Mouse (Mus musculus): ENCODE results near the gene Vmn2r47. TPM values are rescaled to one million over a fixed set of nuclear protein-coding genes. Genes with fewer than 3 reads are reported as not detected.
"Not testable (repeated sequence)": the region's sequence is repeated elsewhere in the genome, so short reads cannot be mapped to it uniquely, and the experiment has no call there.

Vmn2r47 gene
- not detected in 2 replicates for polyA plus RNA-seq (2015; fragmentation: Nextera tagmentation; extraction: Ambion mirVana)

DNA sequence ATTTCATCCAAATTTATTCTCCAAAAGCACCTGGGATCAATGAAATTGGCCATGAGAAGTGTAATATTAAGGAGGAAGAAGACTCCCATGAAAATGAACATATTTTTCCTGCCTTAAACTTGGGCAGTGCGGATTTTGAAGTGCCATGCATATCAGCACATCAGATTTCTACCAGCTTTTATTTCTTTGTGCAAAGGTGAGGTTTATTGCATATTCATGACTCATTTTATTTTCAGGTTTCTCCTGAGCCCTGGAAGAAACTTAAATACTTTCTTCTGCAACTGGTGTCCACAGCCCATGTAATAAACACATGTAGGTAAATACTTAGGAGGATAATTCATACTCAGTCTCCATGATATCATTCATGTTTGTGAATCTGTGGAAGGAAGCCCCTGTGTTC is at the start of gene Vmn2r47:
Vmn2r47 (minus strand) TSS at position 101 of the 400 bp plus-strand sequence.
- not testable (repeated sequence) for H3K4me1 ChIP-seq (replicated peaks; ENCODE audit: control insufficient read depth, insufficient read depth, low read length); H3K4me3 ChIP-seq (ENCODE audit: low read length); H3K36me3 ChIP-seq (ENCODE audit: control insufficient read depth, insufficient read depth, low read length); H3K27me3 ChIP-seq (ENCODE audit: control insufficient read depth, insufficient read depth, low read depth, low read length); H3K4me2 ChIP-seq (ENCODE audit: low read depth, low read length); ATAC-seq (ENCODE audit: low read depth); H3K9me3 ChIP-seq (ENCODE audit: control insufficient read depth, low read length); H3K9ac ChIP-seq (ENCODE audit: low read length); H3K27ac ChIP-seq (ENCODE audit: low read length)
- no CpG with 5 or more reads among the region's 1 CpGs for WGBS

DNA sequence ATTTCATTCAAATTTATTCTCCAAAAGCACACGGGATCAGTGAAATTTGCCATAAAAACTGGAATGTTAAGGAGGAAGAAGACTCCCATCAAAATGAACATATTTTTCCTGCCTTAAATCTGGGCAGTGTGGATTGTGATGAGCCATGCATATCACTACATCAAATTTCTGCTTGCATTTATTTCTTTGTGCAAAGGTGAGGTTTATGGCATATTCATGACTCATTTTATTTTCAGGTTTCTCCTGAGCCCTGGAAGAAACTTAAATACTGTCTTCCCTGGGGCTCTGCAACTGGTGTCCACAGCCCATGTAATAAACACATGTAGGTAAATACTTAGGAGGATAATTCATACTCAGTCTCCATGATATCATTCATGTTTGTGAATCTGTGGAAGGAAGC is 70.7 kb downstream of the Vmn2r47 start, which contains the start of gene Vmn2r46:
Vmn2r46 (minus strand) TSS at position 101 of the 400 bp plus-strand sequence.
- not testable (repeated sequence) for H3K4me1 ChIP-seq (replicated peaks; ENCODE audit: control insufficient read depth, insufficient read depth, low read length); H3K4me3 ChIP-seq (ENCODE audit: low read length); H3K36me3 ChIP-seq (ENCODE audit: control insufficient read depth, insufficient read depth, low read length); H3K9me3 ChIP-seq (ENCODE audit: control insufficient read depth, low read length); H3K27me3 ChIP-seq (ENCODE audit: control insufficient read depth, insufficient read depth, low read depth, low read length); H3K4me2 ChIP-seq (ENCODE audit: low read depth, low read length); ATAC-seq (ENCODE audit: low read depth); H3K9ac ChIP-seq (ENCODE audit: low read length); H3K27ac ChIP-seq (ENCODE audit: low read length)
- no CpG with 5 or more reads among the region's 1 CpGs for WGBS

Other genes starting within 250 kb of the Vmn2r47 start
- 0.13 TPM in 1 of 2 replicates, not detected in the other for gene Vmn2r46, start 70.8 kb downstream of the Vmn2r47 start, polyA plus RNA-seq (2015; fragmentation: Nextera tagmentation; extraction: Ambion mirVana)
- gene Vmn2r48, start 112.3 kb upstream of the Vmn2r47 start, polyA plus RNA-seq (2015; fragmentation: Nextera tagmentation; extraction: Ambion mirVana): not detected in 2 replicates
- gene Vmn2r49, start 150.9 kb upstream of the Vmn2r47 start, polyA plus RNA-seq (2015; fragmentation: Nextera tagmentation; extraction: Ambion mirVana): not detected in 2 replicates
- not detected in 2 replicates for gene Vmn2r50, start 212.0 kb upstream of the Vmn2r47 start, polyA plus RNA-seq (2015; fragmentation: Nextera tagmentation; extraction: Ambion mirVana)

Data from lung, embryonic 16.5 days (tissue).